In the genomic region with DNA sequence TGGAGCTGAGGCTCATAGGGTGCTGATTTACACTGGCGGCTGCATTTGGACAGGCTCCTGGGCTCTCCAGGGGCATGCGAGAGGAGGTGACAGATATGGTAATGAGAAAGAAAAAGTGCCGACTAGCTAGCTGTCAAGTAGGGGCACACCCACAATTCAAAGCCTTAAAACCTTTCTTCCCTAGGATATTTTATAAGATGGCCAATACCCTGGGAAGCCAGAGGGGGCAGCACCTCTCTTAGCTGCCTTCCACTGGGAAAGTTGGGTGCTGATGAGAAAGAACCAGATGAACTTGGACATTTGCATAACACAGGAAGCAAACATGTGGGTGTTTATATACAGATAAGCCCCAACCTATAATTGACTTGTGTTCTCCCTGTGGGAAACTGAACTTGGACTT, we compare ENCODE assay signal across 12 mouse cellular contexts. TPM values are rescaled to one million over a fixed set of nuclear protein-coding genes. Genes with fewer than 3 reads are reported as not detected.
DNase-seq lines count a peak whose midpoint lies in the region; ATAC-seq and TF ChIP-seq lines count a peak whose summit lies in the region.
"Had no signal": no experiment of that assay in that cellular context is flagged by ENCODE, and none has a peak within 500 bp of the region (broad histone marks: within the 10 kb centered on the region; RNA-seq: fewer than 3 reads in every experiment).

No protein-coding gene starts in this region.

- WGBS in kidney, embryonic 14.5 days = 12% methylated on average over 3 of the region's 3 CpGs
- WGBS in stomach, postnatal 0 days = 3% methylated on average over 3 of the region's 3 CpGs

- peak; percentile 75 for TF ChIP-seq CTCF in stomach, postnatal 0 days (IDR thresholded peaks at IDR 0.05; ENCODE audit: low read depth)

- H3K4me1 ChIP-seq in kidney, embryonic 14.5 days (ENCODE audit: control insufficient read depth, insufficient read depth, low read length) = no peaks in the 10 kb centered on the region
- no peaks in the 10 kb centered on the region for H3K4me1 ChIP-seq in stomach, postnatal 0 days (replicated peaks; ENCODE audit: control insufficient read depth, insufficient read depth)
- H3K4me1 ChIP-seq: embryonic facial prominence, embryonic 13.5 days had no signal

- no peak overlapping the region for H3K4me2 ChIP-seq in kidney, embryonic 14.5 days (replicated peaks; ENCODE audit: low read depth, low read length)
- no peak overlapping the region for H3K4me2 ChIP-seq in stomach, postnatal 0 days (replicated peaks; ENCODE audit: low read depth)
- H3K4me2 ChIP-seq: embryonic facial prominence, embryonic 13.5 days had no signal

- H3K9me3 ChIP-seq in kidney, embryonic 14.5 days (ENCODE audit: control insufficient read depth, low read length) = no peaks in the 10 kb centered on the region
- no peaks in the 10 kb centered on the region for H3K9me3 ChIP-seq in stomach, postnatal 0 days (ENCODE audit: control insufficient read depth, low read length)
- H3K9me3 ChIP-seq: embryonic facial prominence, embryonic 13.5 days had no signal

- peak; percentile 14 for DNase-seq in kidney, adult 18-20 months
- peak; percentile 13 for DNase-seq in thymus, postnatal 14 days
- DNase-seq in thymus, adult 18-20 months = no peak
- DNase-seq in embryo, embryonic 10 days (ENCODE audit: low spot score) = peak; percentile 28
- peak; percentile 59 for DNase-seq in stomach, postnatal 0 days (ENCODE audit: low spot score)

- H3K36me3 ChIP-seq in kidney, embryonic 14.5 days (ENCODE audit: control insufficient read depth, insufficient read depth, low read length) = no peaks in the 10 kb centered on the region
- no peaks in the 10 kb centered on the region for H3K36me3 ChIP-seq in stomach, postnatal 0 days (ENCODE audit: control insufficient read depth, insufficient read depth, low read length)
- H3K36me3 ChIP-seq: embryonic facial prominence, embryonic 13.5 days had no signal

- TF ChIP-seq EP300 in stomach, postnatal 0 days (optimal IDR thresholded peaks at IDR 0.05) = no peak

- no peak overlapping the region for H3K9ac ChIP-seq in kidney, embryonic 14.5 days (ENCODE audit: low read depth, low read length)
- no peak overlapping the region for H3K9ac ChIP-seq in stomach, postnatal 0 days (ENCODE audit: low read length)
- H3K9ac ChIP-seq: embryonic facial prominence, embryonic 13.5 days had no signal

- ATAC-seq in kidney, embryonic 14.5 days (ENCODE audit: low FRiP score, low TSS enrichment) = no peak
- no peak for ATAC-seq in stomach, postnatal 0 days (ENCODE audit: low FRiP score, low TSS enrichment)
- no peak for ATAC-seq in monocyte, adult 5-6 weeks (replicated peaks; ENCODE audit: insufficient number of reproducible peaks, low FRiP score, low TSS enrichment, poor library complexity, severe bottlenecking)
- no peak for ATAC-seq in activated CD4-positive, CD25-positive, alpha-beta regulatory T cell, adult 4 months

- H3K27me3 ChIP-seq in kidney, embryonic 14.5 days (ENCODE audit: control insufficient read depth, insufficient read depth, low read length) = peaks cover 3% of the 10 kb centered on the region; the same call in 1 of the 2 replicates
- H3K27me3 ChIP-seq in stomach, postnatal 0 days (ENCODE audit: control insufficient read depth, insufficient read depth, low read length) = no peaks in the 10 kb centered on the region
- H3K27me3 ChIP-seq: embryonic facial prominence, embryonic 13.5 days had no signal

- H3K4me3 ChIP-seq in kidney, embryonic 14.5 days (ENCODE audit: low read length) = no peak overlapping the region
- H3K4me3 ChIP-seq in stomach, postnatal 0 days (ENCODE audit: low read depth, low read length) = no peak overlapping the region
- H3K4me3 ChIP-seq: embryonic facial prominence, embryonic 13.5 days had no signal

- no peak overlapping the region for H3K27ac ChIP-seq in kidney, embryonic 14.5 days (ENCODE audit: low read depth, low read length)
- no peak overlapping the region for H3K27ac ChIP-seq in stomach, postnatal 0 days (replicated peaks)
- H3K27ac ChIP-seq: embryonic facial prominence, embryonic 13.5 days had no signal

RNA-seq across cellular contexts. Expression of gene Krt28, which starts 5.5 kb away (rescaled TPM):
- 0.18 TPM in 1 of 2 replicates, not detected in the other for polyA plus RNA-seq in kidney, embryonic 14.5 days (2014; fragmentation: Nextera tagmentation; extraction: Ambion mirVana)
- polyA plus RNA-seq in stomach, postnatal 0 days (2015; fragmentation: Nextera tagmentation; extraction: Ambion mirVana) = 0.10 TPM in 1 of 2 replicates, not detected in the other
- not detected in 3 replicates for total RNA-seq in monocyte, adult 5-6 weeks (2017)
- not detected for polyA plus RNA-seq in activated CD4-positive, CD25-positive, alpha-beta regulatory T cell, adult 4 months (2017; shearing (Covaris generic))
- total RNA-seq: adrenal gland, adult 18-20 months; heart, adult 8-10 months had no signal

RNA-seq across cellular contexts. Expression of gene Krt27, which starts 18.3 kb away (rescaled TPM):
- not detected in 2 replicates for polyA plus RNA-seq in kidney, embryonic 14.5 days (2014; fragmentation: Nextera tagmentation; extraction: Ambion mirVana)
- not detected in 2 replicates for polyA plus RNA-seq in stomach, postnatal 0 days (2015; fragmentation: Nextera tagmentation; extraction: Ambion mirVana)
- total RNA-seq in monocyte, adult 5-6 weeks (2017) = not detected in 3 replicates
- under 1 TPM in 1 of 2 experiments, not detected in 1; 0.21 TPM for polyA plus RNA-seq in activated CD4-positive, CD25-positive, alpha-beta regulatory T cell, adult 4 months (2017; shearing (Covaris generic))
- total RNA-seq: adrenal gland, adult 18-20 months; heart, adult 8-10 months; layer of hippocampus, postnatal 25 days had no signal

RNA-seq across cellular contexts. Expression of gene Krt10, which starts 19.9 kb away (rescaled TPM):
- 31.3 and 37.5 TPM in 2 replicates for polyA plus RNA-seq in kidney, embryonic 14.5 days (2014; fragmentation: Nextera tagmentation; extraction: Ambion mirVana)
- polyA plus RNA-seq in stomach, postnatal 0 days (2015; fragmentation: Nextera tagmentation; extraction: Ambion mirVana) = 431 and 466 TPM in 2 replicates
- 0.29 to 3.1 TPM (median 1.6 TPM) in 3 replicates for total RNA-seq in monocyte, adult 5-6 weeks (2017)
- 1 to 10 TPM; 3.6 to 4.2 TPM for polyA plus RNA-seq in activated CD4-positive, CD25-positive, alpha-beta regulatory T cell, adult 4 months (2017; shearing (Covaris generic))

RNA-seq across cellular contexts. Expression of gene Krt26, which starts 31.5 kb away (rescaled TPM):
- polyA plus RNA-seq in kidney, embryonic 14.5 days (2014; fragmentation: Nextera tagmentation; extraction: Ambion mirVana) = not detected in 2 replicates
- polyA plus RNA-seq in stomach, postnatal 0 days (2015; fragmentation: Nextera tagmentation; extraction: Ambion mirVana) = not detected in 2 replicates
- total RNA-seq in monocyte, adult 5-6 weeks (2017) = not detected in 3 replicates
- not detected for polyA plus RNA-seq in activated CD4-positive, CD25-positive, alpha-beta regulatory T cell, adult 4 months (2017; shearing (Covaris generic))
- total RNA-seq: adrenal gland, adult 18-20 months; heart, adult 8-10 months; layer of hippocampus, postnatal 25 days had no signal
- polyA plus RNA-seq: embryonic facial prominence, embryonic 13.5 days had no signal

RNA-seq across cellular contexts. Expression of gene Krt25, which starts 46.5 kb away (rescaled TPM):
- polyA plus RNA-seq in kidney, embryonic 14.5 days (2014; fragmentation: Nextera tagmentation; extraction: Ambion mirVana) = not detected in 2 replicates
- polyA plus RNA-seq in stomach, postnatal 0 days (2015; fragmentation: Nextera tagmentation; extraction: Ambion mirVana) = 0.12 TPM in 2 replicates
- total RNA-seq in monocyte, adult 5-6 weeks (2017) = not detected in 3 replicates
- not detected for polyA plus RNA-seq in activated CD4-positive, CD25-positive, alpha-beta regulatory T cell, adult 4 months (2017; shearing (Covaris generic))
- total RNA-seq: adrenal gland, adult 18-20 months; heart, adult 8-10 months; layer of hippocampus, postnatal 25 days had no signal

Comparison
In these comparisons a context has a peak if more than half of its experiments do, and no peak if none do; other contexts are left out.
1. DNase-seq: peak in kidney, adult 18-20 months (single experiment), thymus, postnatal 14 days (single experiment), embryo, embryonic 10 days (single experiment) and stomach, postnatal 0 days (single experiment); none in thymus, adult 18-20 months (0 of 2).
2. RNA of gene Krt10, which starts 19.9 kb away (polyA plus RNA-seq): 431 to 466 TPM in stomach, postnatal 0 days; 31.3 to 37.5 TPM in kidney, embryonic 14.5 days and 3.6 to 4.2 TPM in activated CD4-positive, CD25-positive, alpha-beta regulatory T cell, adult 4 months; every median in the first group is over 10 times any median in the second.